In the genomic region with DNA sequence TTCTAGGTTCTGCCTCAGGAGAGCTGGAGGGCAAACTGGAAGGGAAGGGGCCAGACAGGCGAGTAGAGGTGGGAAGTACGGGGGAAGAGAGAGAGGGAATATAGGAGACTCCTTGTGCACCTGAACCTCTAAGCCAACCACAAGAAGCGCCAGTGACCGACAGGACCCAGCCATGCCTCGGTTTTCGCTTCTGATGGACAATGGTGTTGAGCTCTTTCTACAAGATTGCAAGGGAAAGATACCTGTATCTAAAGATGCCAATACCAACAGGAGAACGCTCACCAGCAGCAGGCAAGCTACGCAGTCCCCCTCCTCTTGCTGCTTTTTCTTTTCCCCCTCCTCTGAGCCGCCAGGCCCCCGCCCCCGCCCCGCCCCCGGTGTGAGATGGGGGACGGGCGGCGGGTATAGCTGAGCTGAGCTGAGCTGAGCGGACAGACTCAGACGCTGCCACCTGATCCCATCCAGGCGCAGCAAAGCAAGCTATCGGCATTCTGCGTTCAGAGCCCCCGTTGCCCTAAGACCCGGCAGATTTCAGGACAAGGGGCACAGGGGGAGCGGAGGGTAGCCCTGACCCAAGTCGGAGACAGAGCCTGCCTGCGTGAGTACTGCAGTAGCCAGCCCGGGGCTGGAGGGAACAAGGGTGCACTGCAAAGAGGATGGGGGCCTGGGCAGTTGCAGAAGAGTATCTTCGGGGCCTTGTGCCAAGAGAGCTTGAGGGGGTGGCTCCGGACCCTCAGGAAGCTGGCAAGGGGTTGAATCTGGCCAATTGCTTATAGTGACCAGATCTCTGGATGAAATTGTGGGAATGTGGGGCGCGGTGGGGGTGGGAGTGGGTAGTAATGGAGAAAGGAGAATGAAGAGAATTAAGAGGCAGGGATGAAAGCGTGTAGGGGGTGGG, we compare ENCODE assay signal across 10 mouse cellular contexts. TPM values are rescaled to one million over a fixed set of nuclear protein-coding genes. Genes with fewer than 3 reads are reported as not detected.
DNase-seq lines count a peak whose midpoint lies in the region; ATAC-seq and TF ChIP-seq lines count a peak whose summit lies in the region.
"Had no signal": no experiment of that assay in that cellular context is flagged by ENCODE, and none has a peak within 500 bp of the region (broad histone marks: within the 10 kb centered on the region; RNA-seq: fewer than 3 reads in every experiment).

A gene (plus strand): TSS at position 429 of the 898 bp plus-strand sequence.

- no peaks in the 10 kb centered on the region for H3K9me3 ChIP-seq in limb, embryonic 13.5 days
- H3K9me3 ChIP-seq: G1E had no signal

- intact Hi-C loops in heart, postnatal 36 days (cut with DNase I) = no loop called here

- peak; percentile 29 to 46 for DNase-seq in kidney, postnatal 4 days
- no peak for DNase-seq in kidney, adult 8-10 months
- DNase-seq in embryo, embryonic 10.5 days (ENCODE audit: low spot score) = peak; percentile 70
- DNase-seq in heart, postnatal 36 days = no peak
- peak; percentile 62 to 65 for DNase-seq in right cerebral cortex, adult 2 months (ENCODE audit: low spot score in 2 of 2)
- DNase-seq in ovary, postnatal 10 days (ENCODE audit: low spot score) = no peak
- no peak for DNase-seq in thymus, adult 2 months

- H3K9ac ChIP-seq in limb, embryonic 13.5 days = peak within 1 kb of the TSS; percentile 74

- H3K27me3 ChIP-seq in limb, embryonic 13.5 days = no peaks in the 10 kb centered on the region
- H3K27me3 ChIP-seq in thymus, adult 2 months (ENCODE audit: control insufficient read depth, insufficient read depth, low read length) = no peaks in the 10 kb centered on the region

- no peak for TF ChIP-seq CTCF in thymus, adult 2 months (IDR thresholded peaks at IDR 0.05; ENCODE audit: borderline replicate concordance, control insufficient read depth, extremely low read depth, insufficient read depth, low read length, poor library complexity)

- peak within 1 kb of the TSS; percentile 53 for H3K4me3 ChIP-seq in limb, embryonic 13.5 days
- H3K4me3 ChIP-seq in thymus, adult 2 months (ENCODE audit: control insufficient read depth, insufficient read depth, low read length) = no peak within 1 kb of the TSS

- H3K4me1 ChIP-seq in limb, embryonic 13.5 days = peaks cover 45% of the 10 kb centered on the region
- peaks cover 6% of the 10 kb centered on the region for H3K4me1 ChIP-seq in thymus, adult 2 months (replicated peaks; ENCODE audit: control insufficient read depth, insufficient read depth, low read length)

- H3K4me2 ChIP-seq in limb, embryonic 13.5 days (replicated peaks) = peak within 1 kb of the TSS; percentile 72

- H3K27ac ChIP-seq in limb, embryonic 13.5 days = no peak within 1 kb of the TSS; the same call in 1 of the 2 replicates
- H3K27ac ChIP-seq in thymus, adult 2 months (ENCODE audit: control insufficient read depth, insufficient read depth, low read length) = no peak within 1 kb of the TSS

- H3K36me3 ChIP-seq in limb, embryonic 13.5 days = peaks cover 20% of the 10 kb centered on the region
- H3K36me3 ChIP-seq in thymus, adult 2 months (ENCODE audit: control insufficient read depth, insufficient read depth, low read length) = no peaks in the 10 kb centered on the region; the same call in 1 of the 2 replicates

- WGBS in limb, embryonic 13.5 days = 6% methylated on average over 32 of the region's 32 CpGs
- WGBS in thymus, adult 2 months = 58% methylated on average over 32 of the region's 32 CpGs

- no peak for TF ChIP-seq POLR2A in thymus, adult 2 months (IDR thresholded peaks at IDR 0.05; ENCODE audit: control insufficient read depth, extremely low read depth, insufficient read depth, low read length, poor library complexity)

- ATAC-seq in limb, embryonic 13.5 days (ENCODE audit: low FRiP score, low read depth) = peak; percentile 69

RNA-seq across cellular contexts. Expression of the gene that starts here (rescaled TPM):
- 10 to 100 TPM; 20.0 to 24.2 TPM for total RNA-seq in heart, postnatal 36 days (2021)
- polyA plus RNA-seq in limb, embryonic 13.5 days (2015; fragmentation: Nextera tagmentation; extraction: Ambion mirVana) = 9.3 and 9.7 TPM in 2 replicates
- polyA plus RNA-seq in thymus, adult 2 months (2012; rRNA removed) = 4.8 and 6.3 TPM in 2 replicates
- total RNA-seq: hematopoietic stem cell, adult 5-6 weeks had no signal
- polyA plus RNA-seq: G1E had no signal

Comparison
In these comparisons a context has a peak if more than half of its experiments do, and no peak if none do; other contexts are left out.
1. DNase-seq: peak in kidney, postnatal 4 days (2 of 2), embryo, embryonic 10.5 days (single experiment) and right cerebral cortex, adult 2 months (2 of 2); none in kidney, adult 8-10 months (0 of 2), heart, postnatal 36 days (0 of 2), ovary, postnatal 10 days (single experiment) and thymus, adult 2 months (single experiment).